Mouse (Mus musculus): Measurements from ENCODE around the gene Agbl3.

Gene Agbl3

GRCm38 (mm10) chr6:34872871-34873270 lies 92.6 kb downstream of the Agbl3 start:
- CTCF ChIA-PET, result interaction anchor here (0.7 kb wide), 1 partner anchor 14 kb away, joined by 4 read pairs; no protein-coding TSS in a partner anchor

GRCm38 (mm10) chr6:34874101-34874921 lies 94.1 kb downstream of the Agbl3 start:
- CTCF ChIA-PET, result interaction anchor here (0.6 to 0.7 kb wide), 2 partner anchors 9 to 11 kb away, joined by 3 read pairs; partner anchors contain the start of gene Tmem140

GRCm38 (mm10) chr6:34875268-34875761 lies 95.1 kb downstream of the Agbl3 start:
- CTCF ChIA-PET, result no interaction called here

GRCm38 (mm10) chr6:34875966-34876834 lies 96.0 kb downstream of the Agbl3 start:
- CTCF ChIA-PET, result no interaction called here

GRCm38 (mm10) chr6:34876835-34877156 lies 96.6 kb downstream of the Agbl3 start:
- CTCF ChIA-PET, result no interaction called here

- CTCF ChIA-PET, result interaction anchor here (0.6 to 1.4 kb wide), 3 partner anchors 19 to 302 kb away, joined by 3 to 5 read pairs (median 5); no protein-coding TSS in a partner anchor
Observed at GRCm38 (mm10) chr6:34877509-34878321, 97.5 kb downstream of the Agbl3 start, which contains the start of gene Cyren. Gene Cyren, minus strand, starts transcription at chr6:34878060.

GRCm38 (mm10) chr6:34879101-34879740 lies 99.0 kb downstream of the Agbl3 start:
- CTCF ChIA-PET, result interaction anchor here (1.3 to 1.4 kb wide), 2 partner anchors 15 to 98 kb away, joined by 3 to 5 read pairs; no protein-coding TSS in a partner anchor

- CTCF ChIA-PET, result interaction anchor here (0.6 to 1.3 kb wide), 2 partner anchors 15 to 18 kb away, joined by 3 read pairs; no protein-coding TSS in a partner anchor
Observed at GRCm38 (mm10) chr6:34879911-34880475, 99.8 kb downstream of the Agbl3 start.

- CTCF ChIA-PET, result no interaction called here
Observed at GRCm38 (mm10) chr6:34884724-34885123, 104.5 kb downstream of the Agbl3 start.

GRCm38 (mm10) chr6:34887131-34887850 lies 107.1 kb downstream of the Agbl3 start:
- CTCF ChIA-PET, result no interaction called here

GRCm38 (mm10) chr6:34889185-34889584 lies 109.0 kb downstream of the Agbl3 start:
- CTCF ChIA-PET, result no interaction called here

- CTCF ChIA-PET, result no interaction called here
Observed at GRCm38 (mm10) chr6:34895569-34895968, 115.3 kb downstream of the Agbl3 start.

- CTCF ChIA-PET, result interaction anchor here (0.6 to 1.1 kb wide), 2 partner anchors 12 to 197 kb away, joined by 3 to 8 read pairs; no protein-coding TSS in a partner anchor
Observed at GRCm38 (mm10) chr6:34896168-34896780, 116.0 kb downstream of the Agbl3 start.

- CTCF ChIA-PET, result no interaction called here
Observed at GRCm38 (mm10) chr6:34899127-34899526, 118.9 kb downstream of the Agbl3 start.

GRCm38 (mm10) chr6:34900990-34901389 lies 120.8 kb downstream of the Agbl3 start:
- CTCF ChIA-PET, result no interaction called here

- CTCF ChIA-PET, result no interaction called here
Observed at GRCm38 (mm10) chr6:34901911-34902444, 121.7 kb downstream of the Agbl3 start.

GRCm38 (mm10) chr6:34902578-34902977 lies 122.3 kb downstream of the Agbl3 start:
- CTCF ChIA-PET, result no interaction called here

GRCm38 (mm10) chr6:34903441-34903840 lies 123.2 kb downstream of the Agbl3 start:
- CTCF ChIA-PET, result no interaction called here

GRCm38 (mm10) chr6:34903851-34904250 lies 123.6 kb downstream of the Agbl3 start:
- CTCF ChIA-PET, result no interaction called here
